Mouse (Mus musculus): ENCODE data around the gene Gjb1. TPM values are rescaled to one million over a fixed set of nuclear protein-coding genes. Genes with fewer than 3 reads are reported as not detected.

Gene Gjb1
- polyA plus RNA-seq, 1 experiment: 2.0 TPM

- H3K36me3 ChIP-seq (ENCODE audit: control insufficient read depth, insufficient read depth, low read length, poor library complexity, severe bottlenecking): peaks cover 20% of the 10 kb centered on the region
- H3K27ac ChIP-seq (ENCODE audit: insufficient read depth, low read length): peak overlapping the region; percentile 78
- peak overlapping the region; percentile 44 for H3K9ac ChIP-seq (ENCODE audit: low read depth, poor library complexity, severe bottlenecking)
- TF ChIP-seq CTCF (IDR thresholded peaks at IDR 0.05; ENCODE audit: low read depth, low read length) (no peak), EP300 (IDR thresholded peaks at IDR 0.05; ENCODE audit: insufficient read depth, low read depth, low read length) (no peak), POLR2A (IDR thresholded peaks at IDR 0.05; ENCODE audit: insufficient read depth, low read length) (no peak)
- H3K9me3 ChIP-seq (replicated peaks; ENCODE audit: control insufficient read depth, insufficient read depth, low read length, poor library complexity, severe bottlenecking): no peaks in the 10 kb centered on the region
- no peaks in the 10 kb centered on the region for H3K27me3 ChIP-seq (ENCODE audit: control insufficient read depth, insufficient read depth, low read length, poor library complexity, severe bottlenecking)
- H3K4me1 ChIP-seq (ENCODE audit: control insufficient read depth, insufficient read depth, low read length): no peaks in the 10 kb centered on the region
- peak overlapping the region; percentile 92 for H3K4me3 ChIP-seq (ENCODE audit: low read depth, low read length)
Observed at GRCm38 (mm10) chrX:101428785-101429141, 52.6 kb downstream of the Gjb1 start.

GRCm38 (mm10) chrX:101429142-101429949 is 53.2 kb downstream of the Gjb1 start, which contains the start of gene Nono:
Nono (plus strand) TSS chrX:101429318.
- H3K27ac ChIP-seq (ENCODE audit: insufficient read depth, low read length): peak within 1 kb of the TSS; percentile 94
- no peaks in the 10 kb centered on the region for H3K4me1 ChIP-seq (ENCODE audit: control insufficient read depth, insufficient read depth, low read length)
- no peaks in the 10 kb centered on the region for H3K27me3 ChIP-seq (ENCODE audit: control insufficient read depth, insufficient read depth, low read length, poor library complexity, severe bottlenecking)
- H3K9ac ChIP-seq (ENCODE audit: low read depth, poor library complexity, severe bottlenecking): peak within 1 kb of the TSS; percentile 80
- TF ChIP-seq EP300 (IDR thresholded peaks at IDR 0.05; ENCODE audit: insufficient read depth, low read depth, low read length): no peak
- no peak for TF ChIP-seq POLR2A (IDR thresholded peaks at IDR 0.05; ENCODE audit: insufficient read depth, low read length)
- no peak for TF ChIP-seq CTCF (IDR thresholded peaks at IDR 0.05; ENCODE audit: low read depth, low read length)
- peaks cover 22% of the 10 kb centered on the region for H3K36me3 ChIP-seq (ENCODE audit: control insufficient read depth, insufficient read depth, low read length, poor library complexity, severe bottlenecking)
- peak within 1 kb of the TSS; percentile 95 for H3K4me3 ChIP-seq (ENCODE audit: low read depth, low read length)
- H3K9me3 ChIP-seq (replicated peaks; ENCODE audit: control insufficient read depth, insufficient read depth, low read length, poor library complexity, severe bottlenecking): no peaks in the 10 kb centered on the region

- Histone ChIP-seq H3K36me3 (ENCODE audit: control insufficient read depth, insufficient read depth, low read length, poor library complexity, severe bottlenecking) (peaks cover 22% of the 10 kb centered on the region), H3K4me3 (ENCODE audit: low read depth, low read length) (peak overlapping the region; percentile 95), H3K9ac (ENCODE audit: low read depth, poor library complexity, severe bottlenecking) (peak overlapping the region; percentile 80), H3K9me3 (replicated peaks; ENCODE audit: control insufficient read depth, insufficient read depth, low read length, poor library complexity, severe bottlenecking) (no peaks in the 10 kb centered on the region), H3K27ac (ENCODE audit: insufficient read depth, low read length) (peak overlapping the region; percentile 94), H3K4me1 (ENCODE audit: control insufficient read depth, insufficient read depth, low read length) (no peaks in the 10 kb centered on the region), H3K27me3 (ENCODE audit: control insufficient read depth, insufficient read depth, low read length, poor library complexity, severe bottlenecking) (no peaks in the 10 kb centered on the region)
- TF ChIP-seq EP300 (IDR thresholded peaks at IDR 0.05; ENCODE audit: insufficient read depth, low read depth, low read length) (no peak), POLR2A (IDR thresholded peaks at IDR 0.05; ENCODE audit: insufficient read depth, low read length) (no peak), CTCF (IDR thresholded peaks at IDR 0.05; ENCODE audit: low read depth, low read length) (no peak)
Observed at GRCm38 (mm10) chrX:101429976-101430375, 53.8 kb downstream of the Gjb1 start.

Other genes with a start within 250 kb of the Gjb1 start
- gene Snx12, start 153.8 kb upstream of the Gjb1 start, polyA plus RNA-seq (2011; ENCODE audit: insufficient read depth, insufficient read length, low read depth, missing spikeins): 49.9 and 56.6 TPM in 2 replicates
- gene Foxo4, start 121.8 kb upstream of the Gjb1 start, polyA plus RNA-seq (2011; ENCODE audit: insufficient read depth, insufficient read length, low read depth, missing spikeins): 45.6 and 50.1 TPM in 2 replicates
- gene Gm614, start 112.4 kb upstream of the Gjb1 start, polyA plus RNA-seq (2011; ENCODE audit: insufficient read depth, insufficient read length, low read depth, missing spikeins): not detected in 2 replicates
- 0.40 and 0.84 TPM in 2 replicates for gene Il2rg, start 108.1 kb upstream of the Gjb1 start, polyA plus RNA-seq (2011; ENCODE audit: insufficient read depth, insufficient read length, low read depth, missing spikeins)
- not detected in 2 replicates for gene Gm20489, start 107.4 kb upstream of the Gjb1 start, polyA plus RNA-seq (2011; ENCODE audit: insufficient read depth, insufficient read length, low read depth, missing spikeins)
- gene Med12, start 102.3 kb upstream of the Gjb1 start, polyA plus RNA-seq (2011; ENCODE audit: insufficient read depth, insufficient read length, low read depth, missing spikeins): 38.6 and 41.7 TPM in 2 replicates
- 0.58 and 0.70 TPM in 2 replicates for gene Nlgn3, start 77.2 kb upstream of the Gjb1 start, polyA plus RNA-seq (2011; ENCODE audit: insufficient read depth, insufficient read length, low read depth, missing spikeins)
- gene Zmym3, start 44.5 kb downstream of the Gjb1 start, polyA plus RNA-seq (2011; ENCODE audit: insufficient read depth, insufficient read length, low read depth, missing spikeins): 39.1 and 40.3 TPM in 2 replicates
- gene Nono, start 52.9 kb downstream of the Gjb1 start, polyA plus RNA-seq (2011; ENCODE audit: insufficient read depth, insufficient read length, low read depth, missing spikeins): 464 and 501 TPM in 2 replicates
- gene Itgb1bp2, start 72.7 kb downstream of the Gjb1 start, polyA plus RNA-seq (2011; ENCODE audit: insufficient read depth, insufficient read length, low read depth, missing spikeins): 2.2 and 2.3 TPM in 2 replicates
- 42.4 and 49.5 TPM in 2 replicates for gene Taf1, start 156.4 kb downstream of the Gjb1 start, polyA plus RNA-seq (2011; ENCODE audit: insufficient read depth, insufficient read length, low read depth, missing spikeins)